Mouse (Mus musculus): ENCODE results near the gene Cpsf6. TPM values are rescaled to one million over a fixed set of nuclear protein-coding genes. Genes with fewer than 3 reads are reported as not detected.

Gene Cpsf6
- polyA plus RNA-seq, 1 experiment from 2014 or later = 135 TPM

DNA sequence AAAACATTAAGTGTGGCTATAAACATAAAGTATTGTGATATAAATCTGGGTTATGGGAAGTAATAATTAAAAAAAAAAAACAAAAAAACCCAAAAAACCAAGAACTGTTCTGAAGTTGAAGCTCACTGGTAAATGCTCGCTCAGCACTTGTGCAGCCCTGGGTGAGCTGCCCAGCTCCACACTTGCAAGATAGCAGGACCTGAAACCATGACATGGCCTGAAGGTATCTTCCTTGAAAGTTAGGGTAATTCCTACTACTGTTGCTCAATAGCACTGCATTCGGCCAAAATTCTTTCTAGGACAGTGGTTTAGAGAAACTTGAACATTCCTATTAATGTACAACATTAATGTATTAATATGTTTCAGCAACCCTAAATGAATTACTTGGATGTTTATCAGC lies 66.7 kb downstream of the Cpsf6 start:
- Histone ChIP-seq H3K9ac (ENCODE audit: low read depth, low read length) (no peak overlapping the region), H3K4me1 (replicated peaks; ENCODE audit: control insufficient read depth, insufficient read depth, low read length) (no peaks in the 10 kb centered on the region), H3K36me3 (ENCODE audit: control insufficient read depth, insufficient read depth, low read length) (no peaks in the 10 kb centered on the region), H3K4me3 (ENCODE audit: low read depth, low read length) (no peak overlapping the region), H3K9me3 (ENCODE audit: control insufficient read depth, low read length) (no peaks in the 10 kb centered on the region), H3K4me2 (no peak overlapping the region), H3K27ac (ENCODE audit: low read depth, low read length) (no peak overlapping the region), H3K27me3 (replicated peaks; ENCODE audit: control insufficient read depth, insufficient read depth, low read length) (no peaks in the 10 kb centered on the region)
- no peak for ATAC-seq (replicated peaks; ENCODE audit: low FRiP score)
- WGBS = 80% methylated on average over 2 of the region's 2 CpGs
- DNase-seq (ENCODE audit: low spot score) = no peak

DNA sequence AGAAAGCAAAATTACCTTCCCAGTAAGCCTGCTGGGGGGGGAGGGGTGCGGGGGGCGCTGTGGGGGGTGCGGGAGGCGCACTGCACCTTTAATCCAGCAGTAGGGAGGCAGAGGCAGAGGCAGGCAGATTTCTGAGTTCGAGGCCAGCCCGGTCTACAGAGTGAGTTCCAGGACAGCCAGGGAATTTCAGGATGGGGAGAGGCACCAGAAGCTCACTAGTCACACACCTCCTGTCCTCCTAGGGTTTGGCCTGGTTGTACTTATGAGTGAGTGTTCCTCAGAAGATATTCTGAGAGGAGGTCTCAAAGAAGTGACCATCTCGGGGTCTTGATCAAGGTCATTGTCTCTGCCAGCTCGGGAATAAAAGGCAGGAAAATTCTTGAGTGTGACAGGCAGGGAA lies 67.6 kb downstream of the Cpsf6 start:
- H3K4me1 ChIP-seq (replicated peaks; ENCODE audit: control insufficient read depth, insufficient read depth, low read length) = no peaks in the 10 kb centered on the region
- no peak overlapping the region for H3K4me3 ChIP-seq (ENCODE audit: low read depth, low read length)
- no peak overlapping the region for H3K4me2 ChIP-seq
- no peaks in the 10 kb centered on the region for H3K27me3 ChIP-seq (replicated peaks; ENCODE audit: control insufficient read depth, insufficient read depth, low read length)
- no peak overlapping the region for H3K9ac ChIP-seq (ENCODE audit: low read depth, low read length)
- no peak overlapping the region for H3K27ac ChIP-seq (ENCODE audit: low read depth, low read length)
- no peak for DNase-seq (ENCODE audit: low spot score)
- no peaks in the 10 kb centered on the region for H3K9me3 ChIP-seq (ENCODE audit: control insufficient read depth, low read length)
- H3K36me3 ChIP-seq (ENCODE audit: control insufficient read depth, insufficient read depth, low read length) = no peaks in the 10 kb centered on the region
- 70% methylated on average over 8 of the region's 8 CpGs for WGBS
- no peak for ATAC-seq (replicated peaks; ENCODE audit: low FRiP score)

DNA sequence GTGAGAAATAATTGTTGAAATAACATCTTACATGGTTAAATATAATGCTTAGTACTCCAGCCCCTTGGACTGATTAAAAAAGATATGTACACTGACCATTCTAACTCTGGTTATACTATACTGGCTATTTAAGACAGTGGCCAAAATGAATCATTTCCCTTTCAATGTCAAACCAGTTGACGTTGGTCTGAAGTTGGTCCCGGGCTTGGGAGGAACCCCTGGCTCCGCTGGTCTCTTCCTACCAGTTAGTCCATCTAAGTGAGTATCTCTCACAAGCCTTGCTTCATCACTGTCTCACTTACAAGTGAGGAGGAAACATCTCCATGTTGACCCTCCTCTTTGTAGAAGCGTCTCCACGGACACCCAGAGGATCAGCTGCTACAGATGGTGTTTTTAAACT lies 75.4 kb downstream of the Cpsf6 start:
- WGBS = 70% methylated on average over 5 of the region's 5 CpGs
- Histone ChIP-seq H3K4me2 (no peak overlapping the region), H3K4me3 (ENCODE audit: low read depth, low read length) (no peak overlapping the region), H3K27me3 (replicated peaks; ENCODE audit: control insufficient read depth, insufficient read depth, low read length) (no peaks in the 10 kb centered on the region), H3K36me3 (ENCODE audit: control insufficient read depth, insufficient read depth, low read length) (no peaks in the 10 kb centered on the region), H3K9ac (ENCODE audit: low read depth, low read length) (no peak overlapping the region), H3K4me1 (replicated peaks; ENCODE audit: control insufficient read depth, insufficient read depth, low read length) (no peaks in the 10 kb centered on the region), H3K9me3 (ENCODE audit: control insufficient read depth, low read length) (no peaks in the 10 kb centered on the region), H3K27ac (ENCODE audit: low read depth, low read length) (no peak overlapping the region)
- ATAC-seq (replicated peaks; ENCODE audit: low FRiP score) (no peak), DNase-seq (ENCODE audit: low spot score) (no peak)

DNA sequence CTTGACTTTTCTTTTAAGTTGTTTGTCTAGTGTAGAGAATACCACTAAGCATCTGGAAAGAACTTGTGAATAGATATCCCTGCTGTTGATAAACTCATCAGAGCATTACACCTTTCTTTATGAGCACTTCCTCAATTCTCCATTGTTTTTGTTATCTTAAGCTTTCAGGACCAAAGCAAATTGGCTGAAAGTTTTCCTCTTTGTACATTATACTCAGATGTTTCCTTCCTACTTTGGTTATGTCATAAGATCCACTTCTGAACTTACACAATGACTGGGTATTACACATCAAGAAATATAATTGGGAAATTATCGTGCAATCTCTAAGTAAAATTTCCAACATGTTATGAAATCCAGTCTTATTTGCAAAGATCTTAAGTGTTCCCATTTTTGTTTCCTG lies 78.1 kb downstream of the Cpsf6 start:
- H3K9me3 ChIP-seq (ENCODE audit: control insufficient read depth, low read length) = no peaks in the 10 kb centered on the region
- 71% methylated on average over 1 of the region's 1 CpGs for WGBS

DNA sequence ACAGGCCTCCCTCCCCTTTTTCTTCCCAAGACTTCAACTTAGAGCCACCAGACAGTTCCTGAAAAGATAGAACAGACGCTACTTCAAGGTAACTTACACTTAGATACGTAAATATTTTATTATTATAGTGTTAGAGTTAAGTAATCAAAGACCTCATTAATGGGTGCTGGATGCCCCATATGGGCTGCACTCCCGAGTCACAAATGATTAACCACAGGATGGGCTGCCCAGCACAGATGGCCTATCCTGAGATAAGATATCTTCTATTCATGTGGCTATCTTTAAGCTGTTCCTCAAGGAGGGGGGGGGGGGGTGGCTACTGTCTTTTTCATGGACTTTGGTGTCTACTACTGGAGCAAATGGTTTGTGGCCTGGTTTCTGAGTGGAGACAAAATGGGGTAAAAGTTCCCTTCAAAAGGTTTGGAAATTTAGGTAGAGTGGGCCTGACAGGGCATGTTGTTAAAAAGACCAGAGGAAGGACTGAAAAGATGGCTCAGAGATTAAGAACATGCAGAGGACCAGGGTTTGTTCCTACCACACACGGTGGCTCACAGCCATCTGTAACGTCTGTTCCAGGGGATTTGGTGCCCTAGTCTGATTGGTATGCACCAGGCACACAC lies 79.8 kb downstream of the Cpsf6 start:
- Histone ChIP-seq H3K36me3 (ENCODE audit: control insufficient read depth, insufficient read depth, low read length) (no peaks in the 10 kb centered on the region), H3K4me2 (no peak overlapping the region), H3K4me3 (ENCODE audit: low read depth, low read length) (no peak overlapping the region), H3K27ac (ENCODE audit: low read depth, low read length) (no peak overlapping the region), H3K9ac (ENCODE audit: low read depth, low read length) (no peak overlapping the region), H3K27me3 (replicated peaks; ENCODE audit: control insufficient read depth, insufficient read depth, low read length) (no peaks in the 10 kb centered on the region), H3K4me1 (replicated peaks; ENCODE audit: control insufficient read depth, insufficient read depth, low read length) (no peaks in the 10 kb centered on the region), H3K9me3 (ENCODE audit: control insufficient read depth, low read length) (no peaks in the 10 kb centered on the region)
- WGBS = 48% methylated on average over 5 of the region's 5 CpGs
- ATAC-seq (replicated peaks; ENCODE audit: low FRiP score) (no peak; the same call in 1 of the 2 replicates), DNase-seq (ENCODE audit: low spot score) (no peak)

More for the DNA sequence above, 78.1 kb downstream of the Cpsf6 start:
- no peak overlapping the region for H3K27ac ChIP-seq (ENCODE audit: low read depth, low read length)
- no peaks in the 10 kb centered on the region for H3K27me3 ChIP-seq (replicated peaks; ENCODE audit: control insufficient read depth, insufficient read depth, low read length)
- DNase-seq (ENCODE audit: low spot score) (no peak), ATAC-seq (replicated peaks; ENCODE audit: low FRiP score) (no peak)
- H3K4me1 ChIP-seq (replicated peaks; ENCODE audit: control insufficient read depth, insufficient read depth, low read length) = no peaks in the 10 kb centered on the region
- H3K9ac ChIP-seq (ENCODE audit: low read depth, low read length) = no peak overlapping the region
- H3K4me2 ChIP-seq = no peak overlapping the region
- no peaks in the 10 kb centered on the region for H3K36me3 ChIP-seq (ENCODE audit: control insufficient read depth, insufficient read depth, low read length)
- H3K4me3 ChIP-seq (ENCODE audit: low read depth, low read length) = no peak overlapping the region

DNA sequence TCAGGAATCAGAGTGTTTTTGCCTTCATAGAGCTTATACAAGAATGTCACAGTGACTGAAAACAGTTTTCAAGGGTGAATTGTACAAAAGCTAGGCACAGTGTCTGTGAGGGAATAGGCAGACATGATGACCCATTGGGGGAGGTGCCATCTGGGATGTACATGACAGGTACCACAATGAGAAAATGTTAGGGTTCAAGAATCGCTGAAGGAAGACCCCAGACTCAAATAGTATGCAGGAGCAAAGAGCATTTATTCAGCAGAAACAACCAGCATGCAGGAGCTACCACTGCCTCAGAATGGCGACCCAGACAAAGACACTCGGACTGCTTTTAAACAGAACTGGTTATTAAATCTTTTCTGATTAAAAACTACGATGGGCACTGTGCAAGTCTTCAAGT lies 80.7 kb downstream of the Cpsf6 start:
- ATAC-seq (replicated peaks; ENCODE audit: low FRiP score) = no peak
- no peak for DNase-seq (ENCODE audit: low spot score)

DNA sequence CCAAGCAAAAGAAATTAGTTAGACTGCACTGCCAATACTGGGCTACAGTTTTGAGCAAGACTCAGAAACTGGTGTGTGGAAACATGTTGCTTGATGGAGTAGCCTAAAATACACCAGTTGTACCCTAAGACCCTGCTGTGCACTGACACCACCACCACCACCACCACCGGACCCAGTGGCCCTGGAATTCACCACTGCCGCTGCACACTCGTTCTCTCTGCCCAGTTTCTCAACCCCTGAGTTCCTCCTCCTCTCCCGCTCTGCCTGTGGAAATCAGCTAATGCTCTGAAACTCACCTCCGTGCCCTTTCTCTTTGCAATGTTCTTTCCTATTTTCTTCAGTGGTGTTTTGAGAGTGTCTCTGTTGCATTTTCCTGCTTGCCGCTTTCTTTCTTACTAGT lies 81.5 kb downstream of the Cpsf6 start:
- no peaks in the 10 kb centered on the region for H3K36me3 ChIP-seq (ENCODE audit: control insufficient read depth, insufficient read depth, low read length)
- H3K4me3 ChIP-seq (ENCODE audit: low read depth, low read length) = no peak overlapping the region
- WGBS = 81% methylated on average over 6 of the region's 6 CpGs
- no peak overlapping the region for H3K9ac ChIP-seq (ENCODE audit: low read depth, low read length)
- no peak overlapping the region for H3K4me2 ChIP-seq
- ATAC-seq (replicated peaks; ENCODE audit: low FRiP score) (no peak), DNase-seq (ENCODE audit: low spot score) (no peak)
- H3K27me3 ChIP-seq (replicated peaks; ENCODE audit: control insufficient read depth, insufficient read depth, low read length) = no peaks in the 10 kb centered on the region
- H3K4me1 ChIP-seq (replicated peaks; ENCODE audit: control insufficient read depth, insufficient read depth, low read length) = no peaks in the 10 kb centered on the region
- no peaks in the 10 kb centered on the region for H3K9me3 ChIP-seq (ENCODE audit: control insufficient read depth, low read length)
- H3K27ac ChIP-seq (ENCODE audit: low read depth, low read length) = no peak overlapping the region

More for the DNA sequence above, 80.7 kb downstream of the Cpsf6 start:
- Histone ChIP-seq H3K36me3 (ENCODE audit: control insufficient read depth, insufficient read depth, low read length) (no peaks in the 10 kb centered on the region), H3K9ac (ENCODE audit: low read depth, low read length) (no peak overlapping the region), H3K4me2 (no peak overlapping the region), H3K4me1 (replicated peaks; ENCODE audit: control insufficient read depth, insufficient read depth, low read length) (no peaks in the 10 kb centered on the region), H3K27me3 (replicated peaks; ENCODE audit: control insufficient read depth, insufficient read depth, low read length) (no peaks in the 10 kb centered on the region), H3K9me3 (ENCODE audit: control insufficient read depth, low read length) (no peaks in the 10 kb centered on the region), H3K27ac (ENCODE audit: low read depth, low read length) (no peak overlapping the region), H3K4me3 (ENCODE audit: low read depth, low read length) (no peak overlapping the region)
- WGBS = 85% methylated on average over 4 of the region's 4 CpGs

Other genes starting within 250 kb of the Cpsf6 start
- 21.3 and 23.5 TPM in 2 replicates for gene Frs2, start 231.5 kb downstream of the Cpsf6 start, polyA plus RNA-seq (2014; fragmentation: Nextera tagmentation; extraction: Ambion mirVana)
- gene Yeats4, start 155.5 kb downstream of the Cpsf6 start, polyA plus RNA-seq (2014; fragmentation: Nextera tagmentation; extraction: Ambion mirVana) = 83.2 and 85.4 TPM in 2 replicates
- 0.21 TPM in 1 of 2 replicates, not detected in the other for gene 9530003J23Rik, start 141.3 kb downstream of the Cpsf6 start, polyA plus RNA-seq (2014; fragmentation: Nextera tagmentation; extraction: Ambion mirVana)
- 86.2 and 92.6 TPM in 2 replicates for gene Lyz2, start 97.7 kb downstream of the Cpsf6 start, polyA plus RNA-seq (2014; fragmentation: Nextera tagmentation; extraction: Ambion mirVana)
- gene Lyz1, start 87.1 kb downstream of the Cpsf6 start, polyA plus RNA-seq (2014; fragmentation: Nextera tagmentation; extraction: Ambion mirVana) = not detected in 2 replicates
- 55.7 and 55.9 TPM in 2 replicates for gene Cpm, start 249.5 kb upstream of the Cpsf6 start, polyA plus RNA-seq (2014; fragmentation: Nextera tagmentation; extraction: Ambion mirVana)

Measured in liver, embryonic 11.5 days (tissue).